Mouse (Mus musculus): Measurements from ENCODE around the gene Dnm3. TPM values are rescaled to one million over a fixed set of nuclear protein-coding genes. Genes with fewer than 3 reads are reported as not detected.

Dnm3 gene
- polyA plus RNA-seq, 1 experiment = 6.8 TPM

- TF ChIP-seq CTCF (IDR thresholded peaks at IDR 0.05; ENCODE audit: insufficient read depth, low read length) = no peak
- TF ChIP-seq POLR2A (IDR thresholded peaks at IDR 0.05; ENCODE audit: borderline replicate concordance, extremely low read depth, low read depth, low read length) = no peak
- no peak overlapping the region for H3K4me3 ChIP-seq (replicated peaks; ENCODE audit: extremely low read depth, low read depth, low read length)
- WGBS = 70% methylated on average over 8 of the region's 8 CpGs
- peak; percentile 13 for DNase-seq
- peaks cover 2% of the 10 kb centered on the region for H3K4me1 ChIP-seq (ENCODE audit: control insufficient read depth, insufficient read depth, low read length)
These were observed 396.0 kb downstream of the Dnm3 start for GRCm38 (mm10) chr1:162081693-162082372.

- peaks cover 5% of the 10 kb centered on the region for H3K4me1 ChIP-seq (ENCODE audit: control insufficient read depth, insufficient read depth, low read length)
- H3K4me3 ChIP-seq (replicated peaks; ENCODE audit: extremely low read depth, low read depth, low read length) = no peak overlapping the region
- 84% methylated on average over 7 of the region's 7 CpGs for WGBS
- TF ChIP-seq CTCF (IDR thresholded peaks at IDR 0.05; ENCODE audit: insufficient read depth, low read length) (no peak), POLR2A (IDR thresholded peaks at IDR 0.05; ENCODE audit: borderline replicate concordance, extremely low read depth, low read depth, low read length) (no peak)
- DNase-seq = no peak
These were observed 397.8 kb downstream of the Dnm3 start for GRCm38 (mm10) chr1:162079989-162080388.

GRCm38 (mm10) chr1:162077454-162077853 is 400.4 kb downstream of the Dnm3 start:
- 85% methylated on average over 6 of the region's 6 CpGs for WGBS
- Histone ChIP-seq H3K4me3 (replicated peaks; ENCODE audit: extremely low read depth, low read depth, low read length) (no peak overlapping the region), H3K4me1 (ENCODE audit: control insufficient read depth, insufficient read depth, low read length) (peaks cover 5% of the 10 kb centered on the region; the same call in 1 of the 2 replicates)
- no peak for DNase-seq
- TF ChIP-seq CTCF (IDR thresholded peaks at IDR 0.05; ENCODE audit: insufficient read depth, low read length) (no peak), POLR2A (IDR thresholded peaks at IDR 0.05; ENCODE audit: borderline replicate concordance, extremely low read depth, low read depth, low read length) (no peak)

- no peak overlapping the region for H3K4me3 ChIP-seq (replicated peaks; ENCODE audit: extremely low read depth, low read depth, low read length)
- peaks cover 3% of the 10 kb centered on the region; the same call in 1 of the 2 replicates for H3K4me1 ChIP-seq (ENCODE audit: control insufficient read depth, insufficient read depth, low read length)
- WGBS = 43% methylated on average over 10 of the region's 10 CpGs
- no peak for DNase-seq
- TF ChIP-seq POLR2A (IDR thresholded peaks at IDR 0.05; ENCODE audit: borderline replicate concordance, extremely low read depth, low read depth, low read length) = no peak
- no peak for TF ChIP-seq CTCF (IDR thresholded peaks at IDR 0.05; ENCODE audit: insufficient read depth, low read length)
These were observed 401.2 kb downstream of the Dnm3 start for GRCm38 (mm10) chr1:162076581-162077001.

GRCm38 (mm10) chr1:162075831-162076230 is 402.0 kb downstream of the Dnm3 start:
- DNase-seq = no peak
- 75% methylated on average over 10 of the region's 10 CpGs for WGBS
- Histone ChIP-seq H3K4me1 (ENCODE audit: control insufficient read depth, insufficient read depth, low read length) (peaks cover 3% of the 10 kb centered on the region; the same call in 1 of the 2 replicates), H3K4me3 (replicated peaks; ENCODE audit: extremely low read depth, low read depth, low read length) (no peak overlapping the region)
- no peak for TF ChIP-seq CTCF (IDR thresholded peaks at IDR 0.05; ENCODE audit: insufficient read depth, low read length)
- TF ChIP-seq POLR2A (IDR thresholded peaks at IDR 0.05; ENCODE audit: borderline replicate concordance, extremely low read depth, low read depth, low read length) = no peak

GRCm38 (mm10) chr1:162075416-162075815 is 402.4 kb downstream of the Dnm3 start:
- DNase-seq = no peak
- 68% methylated on average over 4 of the region's 4 CpGs for whole genome bisulfite sequencing
- no peak overlapping the region for H3K4me3 ChIP-seq (replicated peaks; ENCODE audit: extremely low read depth, low read depth, low read length)
- TF ChIP-seq CTCF (IDR thresholded peaks at IDR 0.05; ENCODE audit: insufficient read depth, low read length) = no peak
- no peak for TF ChIP-seq POLR2A (IDR thresholded peaks at IDR 0.05; ENCODE audit: borderline replicate concordance, extremely low read depth, low read depth, low read length)
- peaks cover 3% of the 10 kb centered on the region; the same call in 1 of the 2 replicates for H3K4me1 ChIP-seq (ENCODE audit: control insufficient read depth, insufficient read depth, low read length)

- DNase-seq = no peak
- Histone ChIP-seq H3K4me3 (replicated peaks; ENCODE audit: extremely low read depth, low read depth, low read length) (no peak overlapping the region), H3K4me1 (ENCODE audit: control insufficient read depth, insufficient read depth, low read length) (peaks cover 3% of the 10 kb centered on the region; the same call in 1 of the 2 replicates)
- TF ChIP-seq POLR2A (IDR thresholded peaks at IDR 0.05; ENCODE audit: borderline replicate concordance, extremely low read depth, low read depth, low read length) (no peak), CTCF (IDR thresholded peaks at IDR 0.05; ENCODE audit: insufficient read depth, low read length) (no peak)
- 74% methylated on average over 17 of the region's 17 CpGs for WGBS
These were observed 403.0 kb downstream of the Dnm3 start for GRCm38 (mm10) chr1:162074626-162075410.

GRCm38 (mm10) chr1:162072917-162073578 is 404.8 kb downstream of the Dnm3 start:
- no peak for DNase-seq
- 83% methylated on average over 7 of the region's 7 CpGs for WGBS
- H3K4me3 ChIP-seq (replicated peaks; ENCODE audit: extremely low read depth, low read depth, low read length) = no peak overlapping the region
- TF ChIP-seq POLR2A (IDR thresholded peaks at IDR 0.05; ENCODE audit: borderline replicate concordance, extremely low read depth, low read depth, low read length) (no peak), CTCF (IDR thresholded peaks at IDR 0.05; ENCODE audit: insufficient read depth, low read length) (no peak)
- H3K4me1 ChIP-seq (ENCODE audit: control insufficient read depth, insufficient read depth, low read length) = peaks cover 3% of the 10 kb centered on the region; the same call in 1 of the 2 replicates

GRCm38 (mm10) chr1:162053608-162054007 is 424.2 kb downstream of the Dnm3 start:
- H3K4me1 ChIP-seq (ENCODE audit: control insufficient read depth, insufficient read depth, low read length) = no peaks in the 10 kb centered on the region
- TF ChIP-seq POLR2A (IDR thresholded peaks at IDR 0.05; ENCODE audit: borderline replicate concordance, extremely low read depth, low read depth, low read length) (no peak), CTCF (IDR thresholded peaks at IDR 0.05; ENCODE audit: insufficient read depth, low read length) (no peak)
- DNase-seq = no peak
- no peak overlapping the region for H3K4me3 ChIP-seq (replicated peaks; ENCODE audit: extremely low read depth, low read depth, low read length)
- 72% methylated on average over 6 of the region's 6 CpGs for WGBS

All from lung, adult 2 months (tissue).